Mouse (Mus musculus) liver, embryonic 13.5 days (tissue): ENCODE data around the gene Nfic. TPM values are rescaled to one million over a fixed set of nuclear protein-coding genes. Genes with fewer than 3 reads are reported as not detected.

ENCODE experiments used
- ATAC-seq: fragments of 200-750 bp; cut with Nextera tagmentation; 2 replicates; pipeline ENCODE4 v1.8.0; 2017; ENCODE audit warnings: low read depth, mild to moderate bottlenecking, moderate number of reproducible peaks, moderate library complexity
- DNase-seq: peaks from one replicate; pipeline ENCODE4 v3.0.0; 2022
- H3K27ac ChIP-seq: fragments of 300-500 bp; sonication (generic); 2 replicates; pipeline ENCODE4 v1.5.1; 2015; ENCODE audit warnings: moderate library complexity, mild to moderate bottlenecking, inconsistent platforms
- H3K27me3 ChIP-seq: fragments of 300-500 bp; sonication (generic); 2 replicates; pipeline ENCODE4 v1.6.1; 2015; ENCODE audit warnings: mild to moderate bottlenecking, inconsistent platforms
- H3K36me3 ChIP-seq: fragments of 300-500 bp; sonication (generic); 2 replicates; pipeline ENCODE4 v1.6.1; 2015; ENCODE audit warnings: mild to moderate bottlenecking, inconsistent platforms
- H3K4me1 ChIP-seq: fragments of 300-500 bp; sonication (generic); replicated peaks from 2 replicates; pipeline ENCODE4 v1.6.1; 2015; ENCODE audit warnings: inconsistent platforms
- H3K4me2 ChIP-seq: fragments of 300-500 bp; sonication (generic); 2 replicates; pipeline ENCODE4 v1.6.1; 2015; ENCODE audit warnings: inconsistent platforms, mild to moderate bottlenecking, moderate library complexity
- H3K4me3 ChIP-seq: fragments of 300-500 bp; sonication (generic); replicated peaks from 2 replicates; pipeline ENCODE4 v1.5.1; 2015; ENCODE audit warnings: mild to moderate bottlenecking, inconsistent platforms
- H3K9ac ChIP-seq: fragments of 300-500 bp; sonication (generic); 2 replicates; pipeline ENCODE4 v1.6.1; 2015; ENCODE audit warnings: mild to moderate bottlenecking, inconsistent platforms
- H3K9me3 ChIP-seq: fragments of 300-500 bp; sonication (generic); replicated peaks from 2 replicates; pipeline ENCODE4 v1.6.1; 2016; ENCODE audit warnings: inconsistent platforms
- WGBS: fragments of 180-500 bp; shearing (Covaris S2); methylation state at CpG from one replicate; pipeline ENCODE4 v1.1.7; 2015; ENCODE audit not compliant: insufficient replicate concordance; 5-methylcytosine and 5-hydroxymethylcytosine counted together
- polyA plus RNA-seq: library from polyadenylated mRNA; unstranded; fragments of >200 nt; fragmentation: Nextera tagmentation; extraction: Ambion mirVana; gene quantifications from 2 replicates; pipeline ENCODE4 v1.2.1, GENCODE M21; 2015

Nfic gene
- polyA plus RNA-seq, 1 experiment from 2014 or later, result 9.9 TPM

DNA sequence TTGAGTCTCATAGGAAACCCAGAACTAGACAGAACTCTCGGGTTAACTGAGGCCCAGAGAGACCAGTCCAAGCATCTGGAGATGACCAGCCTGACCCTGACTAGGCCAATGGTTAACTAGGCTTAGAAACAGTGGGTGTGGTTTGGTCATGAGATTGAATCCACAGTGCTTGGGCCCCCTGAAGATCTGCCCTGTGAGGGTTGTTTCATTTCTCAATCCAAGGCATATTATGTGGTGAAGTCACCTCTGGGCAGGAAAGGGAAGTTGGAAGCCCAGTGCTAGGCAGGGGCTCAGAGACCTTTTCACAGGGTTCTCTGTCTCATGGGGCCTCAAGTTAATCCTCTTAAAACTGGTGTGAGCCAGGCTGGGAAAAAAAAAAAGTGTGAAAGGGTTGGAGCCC, 96.6 kb downstream of the Nfic start:
- ATAC-seq, result no peak
- 53% methylated on average over 1 of the region's 1 CpGs for WGBS

DNA sequence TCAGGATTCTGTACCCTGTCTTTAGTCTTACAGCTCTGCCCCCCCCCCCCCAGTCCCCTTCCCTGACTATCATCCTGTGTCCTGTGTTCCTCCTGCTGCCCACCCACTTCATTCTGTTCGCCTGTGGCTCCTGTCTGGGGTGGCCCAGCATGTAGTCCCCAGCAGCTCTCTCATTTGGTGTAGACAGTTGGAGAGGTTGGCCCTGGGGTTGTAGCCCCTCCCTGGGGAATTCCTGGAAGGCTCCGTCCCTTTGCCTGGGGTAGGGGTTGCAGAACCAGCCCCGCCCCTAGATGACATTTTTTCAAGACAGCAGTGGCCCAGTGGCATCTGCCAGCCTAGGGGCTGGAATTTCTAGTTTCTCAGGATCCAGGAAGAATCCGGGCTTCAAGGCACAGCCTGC, 97.2 kb downstream of the Nfic start:
- H3K9me3 ChIP-seq, result no peaks in the 10 kb centered on the region
- peak overlapping the region; percentile 98 for H3K27ac ChIP-seq
- peaks cover 31% of the 10 kb centered on the region for H3K36me3 ChIP-seq
- H3K27me3 ChIP-seq, result no peaks in the 10 kb centered on the region
- DNase-seq (no peak), ATAC-seq (no peak)
- H3K9ac ChIP-seq, result peak overlapping the region; percentile 99
- WGBS, result 18% methylated on average over 4 of the region's 4 CpGs
- peaks cover 87% of the 10 kb centered on the region for H3K4me1 ChIP-seq
- H3K4me3 ChIP-seq, result peak overlapping the region; percentile 87
- peak overlapping the region; percentile 95 for H3K4me2 ChIP-seq

More for the DNA sequence above, 96.6 kb downstream of the Nfic start:
- Histone ChIP-seq H3K4me1 (peaks cover 89% of the 10 kb centered on the region), H3K27ac (peak overlapping the region; percentile 98), H3K9me3 (no peaks in the 10 kb centered on the region), H3K9ac (peak overlapping the region; percentile 99), H3K27me3 (no peaks in the 10 kb centered on the region), H3K4me2 (peak overlapping the region; percentile 95), H3K4me3 (peak overlapping the region; percentile 87), H3K36me3 (peaks cover 38% of the 10 kb centered on the region)
- no peak for DNase-seq

DNA sequence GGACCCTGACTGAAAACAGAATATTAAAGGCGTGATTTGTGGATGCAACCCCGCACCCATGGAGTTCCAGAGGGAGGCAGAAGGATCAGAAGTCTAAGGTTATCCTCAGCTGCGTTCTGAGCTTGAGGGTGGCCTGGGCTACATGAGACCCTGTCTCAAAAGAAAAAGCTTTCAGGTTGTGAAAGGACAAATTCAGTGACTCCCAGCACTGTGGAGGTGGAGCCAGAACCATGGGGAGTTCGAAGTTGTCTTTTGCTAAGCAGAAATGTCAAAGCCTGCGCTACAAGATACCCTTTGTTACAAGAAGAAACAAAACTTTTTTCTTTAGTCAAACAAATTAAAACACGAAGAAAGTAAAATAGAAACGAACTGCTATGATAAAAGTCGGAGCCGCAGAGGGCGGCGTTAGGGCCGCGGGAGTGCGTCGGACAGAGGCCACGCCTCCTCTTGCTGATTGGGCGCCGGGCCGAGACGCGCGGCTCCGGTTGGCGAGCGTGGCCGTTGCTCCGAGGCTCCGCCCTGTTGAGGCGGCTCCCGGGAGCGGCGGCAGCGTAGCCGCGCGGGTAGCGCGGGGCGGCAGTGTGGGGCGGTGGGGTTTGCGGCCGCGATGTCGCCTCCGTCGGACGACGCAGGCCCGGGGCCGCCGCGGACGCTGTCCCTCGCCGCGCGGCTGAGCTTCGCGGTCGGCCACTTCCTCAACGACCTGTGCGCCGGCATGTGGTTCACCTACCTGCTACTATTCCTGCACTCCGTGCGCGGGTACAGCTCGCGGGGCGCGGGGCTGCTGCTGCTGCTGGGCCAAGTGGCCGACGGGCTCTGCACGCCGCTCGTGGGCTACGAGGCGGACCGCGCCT, 98.2 kb downstream of the Nfic start, which contains the start of gene Mfsd12:
Gene Mfsd12 (plus strand): TSS at position 501 of the 854 bp plus-strand sequence.
- Histone ChIP-seq H3K36me3 (peaks cover 26% of the 10 kb centered on the region), H3K9me3 (no peaks in the 10 kb centered on the region), H3K27ac (peak within 1 kb of the TSS; percentile 98), H3K9ac (peak within 1 kb of the TSS; percentile 99), H3K27me3 (no peaks in the 10 kb centered on the region), H3K4me3 (peak within 1 kb of the TSS; percentile 87), H3K4me1 (peaks cover 85% of the 10 kb centered on the region), H3K4me2 (peak within 1 kb of the TSS; percentile 95)
- ATAC-seq (peak; percentile 82), DNase-seq (peak; percentile 90)
- 2% methylated on average over 79 of the region's 79 CpGs for WGBS

DNA sequence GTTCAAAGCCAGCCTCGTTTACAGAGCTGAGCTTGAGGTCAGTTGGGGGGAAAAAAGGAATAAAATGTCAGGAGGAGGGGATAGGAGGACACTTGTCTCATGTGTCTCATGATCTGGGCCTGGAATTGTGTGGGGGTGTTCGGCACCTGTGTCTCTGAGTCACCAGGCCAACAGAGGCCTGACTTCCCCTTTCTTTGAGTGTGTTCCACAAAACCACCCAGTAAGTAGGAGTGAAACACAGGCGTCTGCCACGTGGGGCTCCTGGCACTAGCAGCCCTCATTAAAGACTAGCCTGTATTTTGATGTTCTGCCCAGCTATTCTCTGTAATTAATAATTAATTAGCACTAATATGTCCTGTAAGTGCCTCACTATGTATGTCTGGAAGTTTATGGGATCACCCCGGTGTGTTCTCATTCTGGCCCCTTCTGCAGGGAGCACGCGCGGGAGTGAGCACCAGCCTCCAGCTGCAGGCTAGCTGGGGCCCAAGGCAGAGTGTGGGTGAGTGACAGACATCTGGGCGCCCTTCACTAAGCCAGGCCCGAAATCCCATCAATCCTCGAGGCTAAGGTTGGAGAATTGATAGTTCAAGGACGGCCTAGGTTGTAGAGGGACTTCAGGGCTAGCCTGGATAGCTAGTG, 99.0 kb downstream of the Nfic start:
- Histone ChIP-seq H3K36me3 (peaks cover 19% of the 10 kb centered on the region), H3K27ac (peak overlapping the region; percentile 79), H3K9ac (peak overlapping the region; percentile 66), H3K4me2 (peak overlapping the region; percentile 95), H3K4me3 (peak overlapping the region; percentile 87), H3K4me1 (peaks cover 85% of the 10 kb centered on the region), H3K9me3 (no peaks in the 10 kb centered on the region), H3K27me3 (no peaks in the 10 kb centered on the region)
- ATAC-seq (no peak), DNase-seq (no peak)
- 25% methylated on average over 12 of the region's 12 CpGs for WGBS

DNA sequence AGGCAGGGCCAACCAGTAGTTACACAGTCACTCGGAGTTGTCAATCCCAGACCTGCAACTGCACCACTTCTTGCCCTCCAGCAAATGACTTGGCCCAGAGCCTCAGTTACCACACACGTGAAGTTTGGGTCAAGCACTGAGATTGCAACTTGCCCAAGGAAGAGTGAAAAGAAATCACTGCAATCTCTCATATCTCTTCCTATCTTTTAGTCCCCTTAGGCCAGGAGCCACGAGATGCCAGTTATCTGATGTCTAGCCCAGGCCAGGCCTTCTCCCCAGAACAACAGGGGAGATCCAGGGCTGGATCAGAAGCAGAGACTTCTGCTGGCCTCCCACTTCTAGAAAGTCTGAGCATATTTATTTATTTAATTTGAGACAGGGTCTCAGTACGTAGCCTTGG, 99.9 kb downstream of the Nfic start:
- no peak overlapping the region for H3K4me3 ChIP-seq
- no peak overlapping the region for H3K9ac ChIP-seq
- H3K4me1 ChIP-seq, result peaks cover 83% of the 10 kb centered on the region
- H3K9me3 ChIP-seq, result no peaks in the 10 kb centered on the region
- peaks cover 9% of the 10 kb centered on the region for H3K36me3 ChIP-seq
- DNase-seq (no peak), ATAC-seq (no peak)
- H3K4me2 ChIP-seq, result no peak overlapping the region
- WGBS, result 49% methylated on average over 4 of the region's 4 CpGs
- no peaks in the 10 kb centered on the region for H3K27me3 ChIP-seq
- peak overlapping the region; percentile 79; the same call in 1 of the 2 replicates for H3K27ac ChIP-seq

DNA sequence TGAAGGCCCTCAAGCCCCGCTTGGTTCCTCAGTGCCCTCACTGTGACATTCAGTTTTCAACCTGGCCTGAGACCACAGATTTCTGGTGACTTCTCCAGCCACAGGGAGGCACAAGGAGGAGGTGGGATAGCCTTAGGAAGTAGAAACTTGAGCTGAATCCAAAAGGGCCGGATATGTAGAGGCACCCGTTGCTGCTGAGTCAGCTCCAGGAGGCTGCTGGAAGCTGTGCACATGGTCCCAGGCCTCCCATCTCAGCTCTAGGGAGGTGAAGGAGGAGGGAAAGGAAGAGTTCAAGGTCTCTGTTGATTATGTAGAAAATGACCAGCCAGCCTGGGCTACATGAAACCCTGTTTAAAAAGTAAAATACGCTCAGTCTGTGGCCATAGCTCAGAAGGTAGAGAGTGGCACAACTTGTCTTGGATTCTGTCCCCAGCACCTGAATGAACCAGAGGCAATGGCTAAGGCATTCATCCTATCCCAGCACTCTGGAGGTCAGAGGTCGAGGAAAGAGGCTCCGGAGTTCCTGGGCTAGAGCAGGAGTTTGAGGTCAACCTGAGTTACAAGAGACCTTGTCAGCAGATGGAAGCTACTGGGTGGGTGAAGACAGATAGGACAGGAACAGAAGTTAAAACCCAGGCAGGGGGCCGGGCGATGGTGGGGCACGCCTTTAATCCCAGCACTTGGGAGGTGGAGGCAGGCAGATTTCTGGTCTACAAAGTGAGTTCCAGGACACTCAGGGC, 100.5 kb downstream of the Nfic start:
- Histone ChIP-seq H3K4me2 (no peak overlapping the region), H3K27me3 (no peaks in the 10 kb centered on the region), H3K9ac (0 out of 2 replicates have a peak overlapping the region, but pooled peaks have one; percentile 11), H3K4me3 (no peak overlapping the region), H3K4me1 (peaks cover 77% of the 10 kb centered on the region), H3K9me3 (no peaks in the 10 kb centered on the region), H3K36me3 (peaks cover 3% of the 10 kb centered on the region; the same call in 1 of the 2 replicates), H3K27ac (no peak overlapping the region)
- 63% methylated on average over 9 of the region's 9 CpGs for WGBS
- ATAC-seq, result no peak
- no peak for DNase-seq

DNA sequence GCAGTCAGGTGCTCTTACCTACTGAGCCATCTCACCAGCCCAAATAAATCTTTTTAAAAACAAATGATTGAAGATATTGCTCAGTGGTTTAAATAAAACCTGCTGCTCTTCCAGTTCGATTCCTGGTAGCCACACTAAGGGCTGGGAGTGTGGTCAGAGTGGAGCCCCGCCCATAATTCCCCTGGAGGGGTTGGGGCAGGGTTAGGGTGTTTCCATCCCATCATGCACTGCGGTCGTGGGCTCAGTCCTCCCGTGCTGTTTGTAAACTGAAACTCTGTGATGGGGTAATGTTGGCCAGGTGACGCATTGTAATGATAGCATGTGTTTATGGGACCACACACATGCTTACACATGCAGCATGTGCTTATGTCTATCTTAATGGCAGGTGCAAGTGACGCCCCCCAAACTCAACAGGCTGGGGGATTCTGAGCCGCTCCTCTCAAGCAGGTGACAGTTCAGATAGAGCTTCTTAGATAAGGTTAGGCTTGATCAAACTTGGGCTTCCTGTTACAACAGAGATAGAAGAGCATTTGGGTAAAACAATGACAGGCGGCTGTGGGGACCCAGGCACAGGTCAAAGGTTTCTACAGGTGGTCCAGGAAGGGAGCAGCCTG, 103.7 kb downstream of the Nfic start:
- Histone ChIP-seq H3K4me3 (peak overlapping the region; percentile 59), H3K36me3 (peaks cover 14% of the 10 kb centered on the region), H3K27ac (peak overlapping the region; percentile 88), H3K4me2 (peak overlapping the region; percentile 68), H3K27me3 (no peaks in the 10 kb centered on the region), H3K9ac (peak overlapping the region; percentile 60), H3K4me1 (peaks cover 86% of the 10 kb centered on the region), H3K9me3 (no peaks in the 10 kb centered on the region)
- DNase-seq (peak; percentile 83), ATAC-seq (peak; percentile 23; the same call in 1 of the 2 replicates)
- 6% methylated on average over 9 of the region's 9 CpGs for WGBS

DNA sequence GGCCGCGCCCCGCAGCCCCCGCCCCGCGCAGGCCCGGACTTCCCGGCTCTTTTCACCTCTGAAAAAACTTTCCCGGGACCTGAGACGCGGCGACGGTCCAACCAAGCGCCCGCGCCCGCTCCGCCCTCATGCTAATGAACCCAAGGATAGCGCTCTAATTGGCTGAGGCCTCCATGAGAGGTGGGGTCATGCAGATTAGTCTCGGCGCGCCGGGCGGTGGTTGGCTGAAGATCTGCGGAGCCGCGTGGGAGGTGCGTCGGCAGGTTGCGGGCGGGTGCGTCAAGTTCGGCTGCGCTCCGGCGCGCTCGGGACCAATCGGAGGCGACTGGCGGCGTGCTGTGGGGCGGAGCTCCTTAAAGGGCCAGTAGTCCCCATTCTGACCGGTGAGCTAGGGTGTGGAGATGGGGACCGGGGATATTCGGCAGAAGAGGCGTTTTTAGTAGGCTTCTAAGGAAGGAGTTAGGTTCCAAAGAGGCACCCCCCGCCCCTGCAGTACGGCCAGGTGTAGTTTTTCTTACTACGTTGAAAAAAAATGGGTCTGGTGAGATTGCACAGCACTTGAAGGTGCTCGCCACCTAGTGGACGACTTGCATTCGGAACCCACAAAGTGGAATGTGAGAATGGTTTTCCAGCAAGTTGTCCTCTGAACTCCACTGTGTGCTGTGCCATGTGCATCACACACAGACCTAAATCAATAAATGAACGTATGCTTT, 104.9 kb downstream of the Nfic start, which contains the start of gene Hmg20b:
Gene Hmg20b (minus strand): TSS at position 130 of the 713 bp plus-strand sequence.
- no peaks in the 10 kb centered on the region for H3K9me3 ChIP-seq
- H3K9ac ChIP-seq, result peak within 1 kb of the TSS; percentile 96
- H3K27me3 ChIP-seq, result peaks cover 7% of the 10 kb centered on the region
- H3K36me3 ChIP-seq, result peaks cover 14% of the 10 kb centered on the region
- H3K4me3 ChIP-seq, result peak within 1 kb of the TSS; percentile 90
- peak within 1 kb of the TSS; percentile 98 for H3K4me2 ChIP-seq
- H3K27ac ChIP-seq, result peak within 1 kb of the TSS; percentile 93
- WGBS, result under 1% methylated on average over 54 of the region's 54 CpGs
- peak; percentile 99 for DNase-seq
- H3K4me1 ChIP-seq, result peaks cover 82% of the 10 kb centered on the region
- ATAC-seq, result peak; percentile 90

DNA sequence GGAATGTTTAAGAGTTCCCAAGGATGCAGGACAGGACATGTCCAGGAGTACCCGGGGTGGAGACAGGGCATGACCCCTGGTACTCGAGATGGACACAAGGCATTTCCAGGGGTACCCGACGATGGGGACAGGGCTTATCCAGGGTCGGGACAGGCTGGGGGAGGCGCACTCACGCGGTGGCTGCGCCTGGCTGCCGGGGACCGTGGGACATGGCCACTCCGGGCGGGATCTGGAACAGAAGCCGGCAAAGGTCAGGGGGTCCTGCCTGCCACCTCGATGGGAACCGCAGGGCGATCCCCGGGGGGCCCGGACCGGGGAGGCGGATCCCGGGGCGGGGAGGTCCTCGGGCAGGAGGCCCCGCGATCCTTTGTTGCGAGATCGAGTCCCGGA, 105.5 kb downstream of the Nfic start:
- Histone ChIP-seq H3K4me1 (peaks cover 76% of the 10 kb centered on the region), H3K27me3 (peaks cover 12% of the 10 kb centered on the region), H3K4me3 (peak overlapping the region; percentile 90), H3K27ac (peak overlapping the region; percentile 93), H3K4me2 (peak overlapping the region; percentile 98), H3K36me3 (peaks cover 14% of the 10 kb centered on the region), H3K9ac (peak overlapping the region; percentile 96), H3K9me3 (no peaks in the 10 kb centered on the region)
- no peak for DNase-seq
- peak; percentile 1 for ATAC-seq
- WGBS, result under 1% methylated on average over 29 of the region's 29 CpGs

DNA sequence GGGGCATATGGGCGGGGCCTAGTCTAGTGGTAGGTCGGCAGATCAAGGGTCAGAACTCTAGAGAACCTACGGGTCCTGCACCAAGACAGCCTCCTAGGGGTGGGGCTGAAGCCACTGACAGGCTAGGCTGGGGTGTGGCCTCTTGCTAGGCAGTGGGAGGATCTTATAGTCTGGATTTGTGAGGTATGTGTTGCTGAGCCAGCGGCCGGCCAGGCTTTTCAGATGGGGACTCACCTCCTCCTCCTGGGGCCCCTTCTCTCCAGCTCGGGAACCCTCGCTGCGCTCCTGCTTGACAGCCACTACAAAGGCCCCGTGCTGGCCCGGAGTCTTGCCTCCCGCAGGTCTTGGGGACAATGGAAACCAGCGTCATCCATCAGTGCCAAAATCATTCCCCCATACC, 106.3 kb downstream of the Nfic start:
- 6% methylated on average over 12 of the region's 12 CpGs for WGBS
- H3K36me3 ChIP-seq, result peaks cover 14% of the 10 kb centered on the region
- peaks cover 68% of the 10 kb centered on the region for H3K4me1 ChIP-seq
- no peaks in the 10 kb centered on the region for H3K9me3 ChIP-seq
- H3K27me3 ChIP-seq, result peaks cover 20% of the 10 kb centered on the region
- peak overlapping the region; percentile 90 for H3K4me3 ChIP-seq
- peak; percentile 79 for DNase-seq
- H3K9ac ChIP-seq, result peak overlapping the region; percentile 96
- H3K27ac ChIP-seq, result peak overlapping the region; percentile 93
- peak; percentile 45 for ATAC-seq
- peak overlapping the region; percentile 98 for H3K4me2 ChIP-seq
